Mouse (Mus musculus): ENCODE data around the gene 5730409E04Rik.
A peak's percentile ranks its signal among the peaks of the same experiment; 100 is the strongest.

The 5730409E04Rik gene

DNA sequence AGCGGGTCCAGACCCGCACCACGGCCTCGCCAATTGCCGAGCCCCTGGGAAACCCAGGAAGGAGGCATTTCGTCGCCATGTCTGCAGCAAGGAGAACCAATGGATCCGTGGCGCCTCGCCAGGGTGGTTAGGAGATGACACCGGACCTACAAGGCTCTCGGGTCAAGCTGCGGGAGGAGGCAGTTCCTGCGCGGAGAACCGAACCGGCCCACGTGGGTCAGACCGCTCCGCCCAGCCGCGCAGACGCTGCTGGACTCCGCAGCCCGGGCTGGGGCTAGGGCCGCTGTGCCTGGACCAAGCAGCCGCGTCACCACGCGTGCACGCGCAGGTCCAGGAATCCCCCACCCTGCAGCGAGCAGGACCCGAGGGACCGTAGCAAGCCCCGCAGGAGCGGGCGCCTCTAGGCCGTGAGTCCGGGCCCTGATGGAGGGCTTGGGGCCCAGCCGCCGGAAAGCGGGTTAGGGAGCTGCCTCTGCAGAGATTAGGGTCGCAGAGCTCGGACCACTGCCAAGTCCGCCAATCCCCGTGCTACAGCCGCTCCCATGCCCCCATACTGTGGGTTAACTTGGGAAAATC lies at the start of gene 5730409E04Rik:
5730409E04Rik (plus strand) TSS at position 213 of the 576 bp plus-strand sequence.
- no peak for DNase-seq (ENCODE audit: extremely low read depth, low read depth)

DNA sequence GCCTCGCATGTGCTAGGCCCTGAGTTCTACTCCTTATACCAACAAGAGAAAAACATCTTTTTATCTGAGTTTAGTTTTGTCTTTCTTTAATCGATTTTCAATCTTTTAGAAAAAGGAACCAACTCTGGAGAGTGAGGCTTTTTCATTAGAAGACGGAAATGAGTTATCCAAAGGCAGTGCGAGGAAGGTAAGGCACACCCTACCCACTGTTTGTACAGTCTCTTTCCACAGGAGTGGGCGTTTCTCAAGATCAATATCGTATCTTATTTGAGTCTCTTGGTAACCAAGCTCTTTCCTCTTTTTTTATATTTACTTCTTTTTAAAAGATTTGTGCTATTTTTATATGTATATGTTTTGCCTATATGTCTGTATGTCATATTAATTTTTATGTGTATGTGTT lies 45.8 kb upstream of the 5730409E04Rik start:
- peak; percentile 55 for DNase-seq (ENCODE audit: extremely low read depth, low read depth)

DNA sequence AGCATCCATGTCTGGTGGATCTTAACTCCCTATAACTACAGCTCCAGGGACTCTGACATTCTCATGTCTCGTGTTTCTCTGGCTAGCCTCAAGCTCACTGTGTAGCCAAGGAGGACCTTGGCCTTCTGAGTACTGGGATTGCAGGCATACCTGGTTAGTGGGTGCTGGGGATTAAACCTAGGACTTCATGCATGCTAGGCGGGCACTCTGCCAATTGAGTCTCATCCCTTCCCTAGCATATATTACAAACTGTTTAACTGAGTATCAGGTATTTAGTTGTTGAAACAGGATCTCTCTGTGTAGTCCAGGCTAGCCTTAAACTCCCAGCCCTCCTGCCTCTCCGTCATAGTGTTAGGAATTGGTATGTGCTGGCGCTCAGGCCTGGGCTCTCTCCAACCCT lies 42.4 kb upstream of the 5730409E04Rik start:
- no peak for DNase-seq (ENCODE audit: extremely low read depth, low read depth)

DNA sequence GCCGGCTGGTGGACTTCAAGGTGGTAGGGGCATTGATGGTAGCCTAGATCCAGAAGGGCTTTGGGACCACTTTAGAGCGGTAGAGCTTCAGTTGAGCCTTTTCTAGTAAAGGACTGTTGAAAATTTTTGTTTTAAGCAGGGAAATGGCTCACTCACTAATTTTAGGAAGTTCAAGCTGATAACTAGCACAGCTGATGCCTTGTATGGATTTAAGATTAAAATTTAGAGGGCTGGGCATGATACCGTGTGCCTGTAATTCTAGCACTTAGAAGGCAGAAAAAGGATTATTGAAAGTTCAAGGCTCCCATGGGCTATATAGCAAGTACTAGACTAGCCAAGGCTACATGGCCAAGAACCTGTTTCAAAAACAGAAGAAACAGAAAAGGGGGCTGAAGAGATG lies 39.8 kb upstream of the 5730409E04Rik start:
- DNase-seq (ENCODE audit: extremely low read depth, low read depth), result no peak

DNA sequence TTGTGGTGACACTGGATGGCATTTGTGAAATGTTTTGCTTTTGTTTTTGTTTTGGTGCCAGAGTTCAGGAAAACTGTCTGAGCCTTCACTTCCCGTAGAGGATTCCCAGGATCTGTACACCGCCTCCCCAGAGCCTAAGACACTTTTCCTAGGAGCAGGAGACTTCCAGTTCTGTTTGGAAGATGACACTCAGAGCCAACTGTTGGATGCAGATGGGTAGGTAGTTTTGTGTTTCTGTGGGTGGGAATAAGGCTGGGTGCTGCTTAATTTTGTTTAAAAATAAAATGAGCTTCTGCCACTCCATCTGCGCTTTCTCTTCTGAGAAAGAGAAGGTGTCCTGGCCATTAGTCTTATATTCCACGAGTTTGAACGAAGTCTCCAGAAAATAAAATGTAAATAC lies 33.3 kb upstream of the 5730409E04Rik start:
- DNase-seq (ENCODE audit: extremely low read depth, low read depth), result no peak

DNA sequence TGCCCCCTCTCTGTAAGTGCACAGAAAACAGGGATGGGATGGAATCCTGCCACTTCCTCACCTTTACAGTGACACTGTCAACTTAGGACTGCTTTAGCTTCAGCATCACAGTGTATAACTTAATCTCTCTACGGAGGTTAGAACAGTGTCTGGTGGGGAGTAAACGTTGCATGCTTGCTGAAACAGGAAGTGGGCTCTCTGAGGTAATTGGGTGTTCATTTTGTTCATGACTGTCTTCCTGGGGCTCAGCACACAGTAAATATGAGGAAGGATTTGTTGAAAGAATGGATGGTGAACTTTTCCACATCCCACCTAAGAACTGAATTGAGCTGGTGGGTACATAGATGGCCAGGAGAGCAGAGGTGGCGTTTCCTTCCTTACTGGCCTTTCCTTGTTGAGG lies 31.7 kb upstream of the 5730409E04Rik start:
- no peak for DNase-seq (ENCODE audit: extremely low read depth, low read depth)

DNA sequence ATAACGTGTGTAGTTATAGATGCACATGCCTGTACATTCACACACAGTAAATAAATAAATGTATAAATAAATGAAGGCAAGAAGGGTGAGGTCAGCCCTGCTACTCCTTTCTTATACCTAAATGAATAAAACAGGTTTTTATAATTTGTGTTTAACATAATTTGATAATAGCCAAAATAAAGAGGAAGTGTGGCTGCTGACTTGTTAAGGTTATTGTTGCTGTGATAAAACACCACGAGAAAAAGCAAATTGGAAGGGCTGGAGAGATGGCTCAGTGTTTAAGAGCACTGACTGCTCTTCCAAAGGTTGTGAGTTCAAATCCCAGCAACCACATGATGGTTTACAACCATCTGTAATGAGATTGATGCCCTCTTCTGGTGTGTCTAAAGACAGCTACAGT lies 30.5 kb upstream of the 5730409E04Rik start:
- DNase-seq (ENCODE audit: extremely low read depth, low read depth), result peak; percentile 23

DNA sequence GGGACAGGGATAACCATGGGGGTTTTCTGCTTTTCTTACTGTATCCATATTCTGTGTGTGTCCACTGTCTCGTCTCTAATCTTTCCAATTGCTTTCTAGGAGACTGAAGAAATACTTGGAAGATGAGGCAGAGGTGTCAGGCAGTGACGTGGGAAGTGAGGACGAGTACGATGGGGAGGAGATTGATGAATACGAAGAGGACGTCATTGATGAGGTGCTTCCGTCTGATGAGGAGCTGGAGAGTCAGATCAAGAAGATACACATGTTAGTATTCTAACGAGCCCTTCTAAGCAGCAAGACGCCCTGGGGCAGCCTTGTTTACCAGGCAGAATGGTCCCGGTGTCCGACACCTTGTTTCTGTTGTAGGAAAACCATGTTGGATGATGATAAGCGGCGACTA lies 23.9 kb upstream of the 5730409E04Rik start:
- DNase-seq (ENCODE audit: extremely low read depth, low read depth), result no peak

DNA sequence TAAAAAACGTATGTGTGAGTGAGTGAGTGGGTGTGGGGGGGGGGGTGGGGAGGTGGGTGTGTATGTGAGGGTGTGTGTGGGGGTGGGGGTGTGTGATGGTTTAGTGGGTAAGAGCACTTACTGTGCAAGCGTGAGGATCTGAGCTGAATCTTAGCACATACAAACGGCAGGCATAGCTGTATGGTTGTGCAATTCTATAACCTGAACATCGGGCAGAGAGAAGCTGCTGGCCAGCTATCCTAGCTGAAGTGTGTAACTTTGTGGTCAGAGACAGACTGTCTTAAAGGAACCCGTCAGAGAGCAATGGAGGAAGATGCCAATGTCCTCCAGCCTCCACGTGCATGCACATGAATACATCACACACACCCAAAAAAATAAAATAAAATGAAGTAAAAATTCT lies 17.6 kb upstream of the 5730409E04Rik start:
- DNase-seq (ENCODE audit: extremely low read depth, low read depth), result no peak

DNA sequence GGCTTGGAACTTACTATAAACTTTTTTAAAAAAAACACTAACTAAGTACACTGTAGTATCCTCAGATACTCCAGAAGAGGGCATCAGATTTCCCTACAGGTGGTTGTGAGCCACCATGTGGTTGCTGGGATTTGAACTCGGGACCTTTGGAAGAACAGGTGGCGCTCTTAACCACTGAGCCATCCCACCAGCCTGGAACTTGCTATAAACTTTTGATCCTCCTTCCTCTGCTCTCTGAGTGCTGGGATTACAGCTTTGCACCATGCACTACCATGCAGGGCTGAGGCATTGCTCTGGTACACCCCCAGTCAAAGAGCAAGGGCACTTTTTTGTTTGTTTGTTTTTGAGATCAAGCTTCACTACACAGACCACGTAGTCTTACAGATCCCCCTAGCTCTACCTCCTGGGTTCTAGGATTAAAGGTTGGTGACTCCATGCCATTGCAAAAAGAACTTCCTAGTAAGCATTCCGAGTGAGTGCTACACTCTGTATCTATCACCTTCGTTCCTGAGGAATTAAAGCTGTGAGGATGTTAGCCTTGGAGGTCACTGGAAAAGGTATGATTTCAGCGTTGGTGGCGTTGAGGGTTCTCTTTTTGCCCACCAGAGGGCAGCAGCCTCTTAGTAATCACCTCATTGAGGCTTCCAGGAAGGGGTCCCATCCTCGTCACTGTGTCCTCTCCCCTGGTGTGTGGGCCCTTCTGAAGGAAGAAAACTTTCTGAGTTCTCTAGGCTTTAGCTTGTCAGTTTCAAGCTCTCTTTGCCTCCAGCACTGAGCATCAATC lies 9.5 kb upstream of the 5730409E04Rik start:
- peak; percentile 25 for DNase-seq (ENCODE audit: extremely low read depth, low read depth)

DNA sequence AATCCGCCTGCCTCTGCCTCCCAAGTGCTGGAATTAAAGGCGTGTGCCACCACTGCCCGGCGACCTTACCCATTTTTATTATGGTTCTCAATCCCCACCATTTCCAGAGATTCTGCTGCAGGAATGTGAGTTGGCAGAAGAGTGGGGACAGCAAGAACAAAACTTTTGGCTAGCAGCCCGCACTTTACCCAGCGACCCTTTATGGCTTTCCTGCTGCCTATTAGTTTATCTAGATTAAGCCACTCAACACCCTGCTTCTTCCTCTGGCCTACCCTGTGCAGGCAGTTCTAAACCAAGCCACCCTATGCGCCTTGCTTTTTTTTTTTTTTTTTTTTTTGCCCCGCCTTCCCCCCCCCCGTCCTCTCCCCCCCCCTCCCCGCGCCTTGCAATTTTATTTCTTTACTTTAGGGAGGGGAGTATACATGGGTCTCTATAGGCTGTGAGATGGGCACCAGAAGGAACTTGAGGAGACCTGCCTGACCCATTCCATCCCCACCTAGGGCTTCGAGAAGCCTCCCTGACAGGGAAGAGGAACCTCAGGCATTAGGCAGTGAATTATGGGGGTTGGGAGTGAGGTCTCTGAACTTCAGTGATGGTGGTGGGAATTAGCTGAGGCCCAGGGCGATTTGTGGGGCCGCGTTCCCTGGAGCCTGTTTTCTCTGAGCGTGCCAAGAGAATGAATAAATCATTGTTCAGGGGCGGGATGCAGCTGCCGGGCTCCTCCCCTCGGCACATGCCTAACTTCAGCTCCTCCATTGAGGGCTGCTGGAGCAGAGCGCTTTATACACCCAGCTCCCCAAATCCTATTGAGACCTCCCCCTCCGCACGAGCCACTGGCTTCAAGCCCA lies 7.8 kb upstream of the 5730409E04Rik start:
- no peak for DNase-seq (ENCODE audit: extremely low read depth, low read depth)

DNA sequence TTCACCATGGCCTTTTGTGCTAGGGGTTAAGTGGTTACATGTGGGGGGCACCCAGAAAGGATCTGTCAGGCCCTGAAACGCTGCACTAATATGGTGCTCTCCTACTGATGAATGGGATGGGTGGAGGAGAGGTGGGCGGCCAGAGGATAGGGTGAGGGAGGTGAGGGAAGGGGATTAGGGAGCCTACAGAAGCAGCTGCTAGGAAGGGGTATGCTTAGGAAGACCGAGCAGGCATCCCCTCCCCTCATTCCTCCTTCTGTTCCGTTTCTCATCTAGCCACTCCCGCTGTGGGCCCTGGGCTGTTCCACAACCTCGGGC lies 7.2 kb upstream of the 5730409E04Rik start:
- no peak for DNase-seq (ENCODE audit: extremely low read depth, low read depth)

DNA sequence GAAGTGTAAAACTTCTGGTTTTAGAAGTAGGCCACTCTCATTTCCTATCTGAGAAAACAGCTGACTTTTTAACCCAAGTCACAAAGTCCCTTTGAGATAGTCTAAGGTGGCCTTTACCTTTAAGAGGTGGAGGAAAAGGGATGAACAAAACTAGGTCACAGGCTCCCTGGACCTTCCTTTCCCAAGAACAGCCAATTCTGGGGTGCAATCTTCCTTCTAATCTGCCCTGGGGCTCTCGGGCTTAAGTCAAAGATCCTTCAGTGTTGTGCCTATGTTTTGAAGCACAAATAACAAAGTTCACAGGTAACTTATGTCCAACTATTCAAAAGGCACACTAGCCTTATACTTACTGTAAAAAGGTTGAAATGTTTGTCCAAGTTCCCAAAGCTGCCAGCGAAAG lies 5.5 kb upstream of the 5730409E04Rik start:
- DNase-seq (ENCODE audit: extremely low read depth, low read depth), result no peak

DNA sequence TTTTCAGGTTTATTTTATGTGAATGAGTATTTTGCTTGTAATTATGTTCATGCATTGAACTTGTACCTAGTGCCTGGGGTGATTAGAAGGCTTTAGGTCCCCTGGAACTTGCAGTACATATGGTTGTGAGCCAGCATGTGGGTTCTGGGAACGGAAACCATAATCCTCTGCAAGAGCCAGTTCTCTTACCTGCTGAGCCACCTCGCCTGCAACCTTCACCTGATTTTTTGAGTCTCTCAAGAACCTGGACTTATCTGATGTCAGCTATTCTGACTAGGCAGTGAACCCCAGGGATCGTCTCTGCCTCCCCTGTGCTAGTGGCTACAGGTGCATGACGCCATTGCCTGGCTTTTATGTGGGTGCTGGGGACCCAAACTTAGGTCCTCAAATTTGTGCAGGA lies 3.9 kb upstream of the 5730409E04Rik start:
- no peak for DNase-seq (ENCODE audit: extremely low read depth, low read depth)

DNA sequence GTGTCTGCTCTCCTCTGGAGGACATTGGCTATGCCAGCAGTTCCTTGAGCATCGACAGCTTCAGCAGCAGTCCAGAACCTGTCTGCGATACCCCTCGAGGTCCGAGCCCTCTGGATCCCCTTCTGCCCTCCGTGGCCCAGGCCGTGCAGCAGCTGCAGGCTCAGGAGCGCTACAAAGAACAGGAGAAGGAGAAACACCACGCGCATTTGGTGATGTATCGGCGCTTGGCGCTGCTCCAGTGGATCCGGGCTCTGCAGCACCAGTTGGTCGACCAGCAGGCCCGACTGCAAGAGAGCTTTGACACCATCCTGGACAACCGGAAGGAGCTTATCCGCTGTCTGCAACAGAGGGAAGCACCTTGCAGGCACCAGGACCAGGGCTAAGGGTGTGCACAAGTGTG lies 2.4 kb downstream of the 5730409E04Rik start:
- no peak for DNase-seq (ENCODE audit: extremely low read depth, low read depth)

DNA sequence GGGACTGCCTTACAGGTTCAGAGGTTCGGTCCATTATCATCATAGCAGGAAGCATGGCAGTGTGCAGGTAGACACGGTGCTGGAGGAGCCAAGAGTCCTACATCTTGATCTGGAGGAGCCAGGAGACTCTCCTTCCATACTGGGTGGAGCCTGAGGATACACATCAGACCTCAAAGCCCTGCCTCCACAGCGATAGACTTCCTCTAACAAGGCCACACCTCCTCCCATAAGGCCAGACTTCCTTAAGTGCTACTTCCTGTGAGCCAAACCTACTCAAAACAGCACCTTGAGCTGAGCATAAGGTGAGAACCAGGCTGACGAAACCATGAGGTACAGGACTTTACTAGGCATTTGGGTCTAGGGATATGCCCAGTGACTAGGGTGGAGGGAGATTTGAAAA lies 6.7 kb downstream of the 5730409E04Rik start:
- peak; percentile 35 for DNase-seq (ENCODE audit: extremely low read depth, low read depth)

DNA sequence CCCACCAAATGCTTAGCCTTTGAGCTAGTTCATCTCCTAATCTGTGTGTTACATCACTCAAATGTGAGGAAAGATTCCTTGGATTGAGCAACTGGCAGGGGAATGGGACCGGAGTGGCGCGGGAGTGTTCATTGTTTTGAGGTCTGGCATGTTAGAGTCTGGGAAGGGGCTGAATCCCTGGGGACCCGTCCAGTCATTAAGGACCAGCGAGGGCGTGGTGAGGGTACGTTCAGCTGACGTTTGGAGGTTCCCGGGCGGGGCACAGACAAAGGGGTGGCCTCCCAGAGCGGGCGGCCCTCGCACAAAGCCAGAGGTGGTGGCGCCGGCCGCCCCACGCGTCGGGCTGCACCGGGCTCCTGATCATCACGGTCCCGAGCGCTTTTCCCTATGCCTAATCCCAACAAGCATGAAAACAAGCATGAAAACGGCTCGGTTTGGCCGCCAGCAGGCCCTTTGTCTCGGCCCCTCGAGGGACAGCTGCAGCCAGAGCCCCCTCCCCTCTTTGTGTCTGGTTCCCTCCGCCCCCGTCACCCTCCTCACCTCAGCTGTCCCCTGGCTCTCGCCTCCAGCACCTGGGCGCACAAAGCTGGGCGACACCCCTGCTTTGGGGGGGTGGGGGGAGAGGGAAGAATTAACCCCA lies 10.2 kb downstream of the 5730409E04Rik start:
- DNase-seq (ENCODE audit: extremely low read depth, low read depth), result no peak

DNA sequence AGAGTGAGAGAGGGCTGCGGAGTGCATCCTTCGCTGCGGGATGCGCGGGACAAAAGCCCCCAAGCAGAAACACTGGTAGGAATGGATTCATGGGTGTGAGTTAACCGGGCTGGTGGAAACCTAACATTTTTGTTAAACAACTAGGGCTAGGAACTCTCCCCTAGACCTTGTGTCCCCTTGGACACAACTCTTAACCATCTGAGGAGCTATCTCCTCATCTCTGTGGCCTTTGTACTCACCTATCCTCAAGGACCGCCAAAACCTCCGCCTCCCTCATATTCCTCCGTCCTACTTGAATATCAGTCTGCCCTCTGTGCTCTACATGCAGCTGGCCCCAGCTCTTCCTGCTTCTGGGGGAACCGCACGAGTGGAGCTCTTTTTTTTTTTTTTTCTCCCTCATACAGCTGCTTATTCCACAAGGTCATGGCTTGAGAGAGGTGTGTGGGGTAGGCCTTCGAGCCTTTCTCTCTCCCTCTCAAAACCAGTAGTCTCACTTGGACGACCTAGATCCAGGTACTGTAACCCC lies 10.8 kb downstream of the 5730409E04Rik start:
- DNase-seq (ENCODE audit: extremely low read depth, low read depth), result no peak

DNA sequence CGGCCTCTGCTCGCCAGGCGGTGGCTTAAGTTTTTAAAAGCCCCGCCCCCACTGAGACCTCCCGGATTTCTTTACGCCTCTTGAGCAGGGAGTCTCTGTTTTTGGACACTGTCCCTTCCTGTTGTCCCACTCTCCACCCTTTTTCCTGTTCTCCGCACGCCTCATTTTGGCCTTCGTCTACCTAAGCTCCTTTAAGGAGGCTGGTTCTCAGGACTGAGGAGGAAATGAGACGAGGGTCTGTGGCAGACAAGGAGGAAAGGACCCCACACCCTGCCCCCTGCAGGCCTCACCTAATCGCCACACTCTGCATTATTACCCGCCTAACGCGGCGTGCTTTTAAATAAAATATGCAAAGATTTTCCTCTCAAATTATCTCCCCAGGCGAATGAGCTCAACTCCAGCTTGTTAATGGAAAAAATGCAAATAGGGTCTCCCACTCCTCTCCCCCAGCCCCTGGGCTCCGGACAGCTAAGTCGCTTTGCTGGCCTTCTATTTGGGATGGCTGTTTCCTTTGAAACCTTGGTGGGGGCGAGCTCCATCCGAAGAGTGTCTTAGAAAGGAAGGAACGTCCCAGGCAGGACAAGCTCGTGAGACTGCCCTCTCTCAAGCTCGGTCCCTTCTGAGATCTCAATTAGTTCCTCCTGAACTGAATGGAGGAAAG lies 17.5 kb downstream of the 5730409E04Rik start:
- no peak for DNase-seq (ENCODE audit: extremely low read depth, low read depth)

DNA sequence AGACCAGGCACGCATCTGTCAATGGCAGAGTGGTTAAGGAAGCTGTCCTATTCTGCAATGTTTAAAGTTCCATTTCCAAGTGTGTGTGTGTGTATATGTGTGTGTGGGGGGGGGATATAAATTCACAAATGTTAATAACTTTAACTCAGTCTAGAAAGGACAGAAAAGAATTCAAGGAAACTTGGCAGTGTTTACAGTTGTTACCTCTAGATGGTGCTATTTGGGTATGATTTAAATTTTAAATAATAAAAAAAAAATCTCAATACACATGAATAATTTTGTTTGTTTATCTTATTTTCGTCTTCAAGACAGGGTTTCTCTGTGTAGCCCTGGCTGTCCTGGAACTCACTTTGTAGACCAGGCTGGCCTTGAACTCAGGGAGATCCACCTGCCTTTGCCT lies 22.3 kb downstream of the 5730409E04Rik start:
- no peak for DNase-seq (ENCODE audit: extremely low read depth, low read depth)

DNA sequence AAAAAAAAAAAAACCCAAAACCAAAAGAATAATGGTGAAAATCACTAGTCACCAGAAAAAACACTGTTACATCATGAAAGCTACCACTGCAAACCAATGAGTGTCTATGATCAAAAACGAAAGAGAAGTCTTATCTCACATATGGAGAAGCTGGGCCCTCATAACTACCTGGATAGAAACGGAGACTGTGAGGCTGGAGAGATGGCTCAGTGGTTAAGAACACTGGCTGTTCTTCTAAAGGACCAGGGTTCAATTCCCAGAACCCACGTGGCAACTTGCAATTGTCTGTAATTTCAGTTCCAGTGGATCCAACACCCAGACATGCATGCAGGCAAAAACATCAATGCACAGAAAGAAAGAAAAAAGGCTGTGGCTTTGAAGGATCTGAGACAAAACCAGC lies 23.1 kb downstream of the 5730409E04Rik start:
- DNase-seq (ENCODE audit: extremely low read depth, low read depth), result no peak

All from MEL-GATA-1-ER (cell line).